In genomic region chrX:145348377-145349203, GRCm38 (mm10) we compare ENCODE assay signal across 12 mouse cellular contexts. TPM values are rescaled to one million over a fixed set of nuclear protein-coding genes. Genes with fewer than 3 reads are reported as not detected.
A peak's percentile ranks its signal among the peaks of the same experiment; 100 is the strongest.
DNase-seq lines count a peak whose midpoint lies in the region; ATAC-seq lines count a peak whose summit lies in the region.
"Had no signal": no experiment of that assay in that cellular context is flagged by ENCODE, and none has a peak within 500 bp of the region (broad histone marks: within the 10 kb centered on the region; RNA-seq: fewer than 3 reads in every experiment).

Gene Lhfpl1, minus strand, starts transcription at chrX:145349089.

- WGBS in kidney, embryonic 14.5 days: 38% methylated on average over 7 of the region's 7 CpGs

- H3K9ac ChIP-seq in kidney, embryonic 14.5 days (ENCODE audit: low read depth, low read length): no peak within 1 kb of the TSS

- H3K27ac ChIP-seq in kidney, embryonic 14.5 days (ENCODE audit: low read depth, low read length): peak within 1 kb of the TSS; percentile 62; the same call in 1 of the 2 replicates

- H3K4me3 ChIP-seq in kidney, embryonic 14.5 days (ENCODE audit: low read length): no peak within 1 kb of the TSS

- DNase-seq in kidney, adult 8-10 months: no peak
- peak; percentile 69 for DNase-seq in forelimb bud, embryonic 11.5 days (ENCODE audit: low read depth, low spot score)
- DNase-seq in splenic B cell, adult 2 months (ENCODE audit: low read depth, low spot score): peak; percentile 20
- DNase-seq in ovary, postnatal 36 days (ENCODE audit: low spot score): no peak
- DNase-seq in layer of hippocampus, postnatal 14 days (ENCODE audit: low spot score in 2 of 2): no peak
- DNase-seq in gastrocnemius, postnatal 25 days: no peak
- DNase-seq: adrenal gland, postnatal 10 days; liver had no signal

- no peaks in the 10 kb centered on the region for H3K27me3 ChIP-seq in kidney, embryonic 14.5 days (ENCODE audit: control insufficient read depth, insufficient read depth, low read length)
- no peaks in the 10 kb centered on the region for H3K27me3 ChIP-seq in splenic B cell, adult 2 months (ENCODE audit: control insufficient read depth, insufficient read depth, low read length, poor library complexity, severe bottlenecking)

- H3K9me3 ChIP-seq in kidney, embryonic 14.5 days (ENCODE audit: control insufficient read depth, low read length): no peaks in the 10 kb centered on the region

- no peak within 1 kb of the TSS; the same call in 1 of the 2 replicates for H3K4me2 ChIP-seq in kidney, embryonic 14.5 days (replicated peaks; ENCODE audit: low read depth, low read length)

- no peaks in the 10 kb centered on the region for H3K36me3 ChIP-seq in kidney, embryonic 14.5 days (ENCODE audit: control insufficient read depth, insufficient read depth, low read length)
- H3K36me3 ChIP-seq in splenic B cell, adult 2 months (ENCODE audit: control insufficient read depth, insufficient read depth, low read length, poor library complexity, severe bottlenecking): no peaks in the 10 kb centered on the region

- peak; percentile 91 for ATAC-seq in kidney, embryonic 14.5 days (ENCODE audit: low FRiP score, low TSS enrichment)
- peak; percentile 94 for ATAC-seq in common myeloid progenitor, adult 5-6 weeks (replicated peaks; ENCODE audit: low read depth, poor library complexity, severe bottlenecking)
- ATAC-seq: hindbrain, embryonic 16.5 days had no signal

- no peaks in the 10 kb centered on the region for H3K4me1 ChIP-seq in kidney, embryonic 14.5 days (ENCODE audit: control insufficient read depth, insufficient read depth, low read length)

RNA-seq across cellular contexts. Expression of gene Lhfpl1, which starts in this region (rescaled TPM):
- 0.91 and 2.3 TPM in 2 replicates for polyA plus RNA-seq in kidney, embryonic 14.5 days (2014; fragmentation: Nextera tagmentation; extraction: Ambion mirVana)
- not detected in 2 replicates for total RNA-seq in common myeloid progenitor, adult 5-6 weeks (2017)
- total RNA-seq in layer of hippocampus, postnatal 14 days (2021): 1 to 10 TPM; 4.1 to 5.9 TPM
- total RNA-seq in gastrocnemius, postnatal 25 days (2021): 1 to 10 TPM in 1 of 2 experiments, under 1 TPM in 1; 0.23 to 1.2 TPM
- total RNA-seq: ES-E14 had no signal

Comparison
In these comparisons a context has a peak if more than half of its experiments do, and no peak if none do; other contexts are left out.
1. Peak in ATAC-seq in common myeloid progenitor, adult 5-6 weeks; RNA of the gene not detected or under 1 TPM.
2. DNase-seq: peak in forelimb bud, embryonic 11.5 days (single experiment) and splenic B cell, adult 2 months (single experiment); none in kidney, adult 8-10 months (0 of 2), ovary, postnatal 36 days (single experiment), layer of hippocampus, postnatal 14 days (0 of 2) and gastrocnemius, postnatal 25 days (single experiment).